Mouse (Mus musculus) heart, postnatal 4 days (tissue): ENCODE measurements around the gene Gm28048. TPM values are rescaled to one million over a fixed set of nuclear protein-coding genes. Genes with fewer than 3 reads are reported as not detected.

ENCODE experiments used
- DNase-seq: peaks from one replicate; pipeline ENCODE4 v3.0.0; 2021
- total RNA-seq, 2 experiments: library from RNA; stranded (reverse); gene quantifications; 2 replicates each; pipeline ENCODE4 v1.2.3; 2021

Gene Gm28048
- total RNA-seq, 2 experiments from 2014 or later: 7.6 to 8.1 TPM

- DNase-seq: no peak
Measured at GRCm38 (mm10) chr11:22792149-22792548, 189.7 kb downstream of the Gm28048 start.

GRCm38 (mm10) chr11:22791726-22792125 is 190.2 kb downstream of the Gm28048 start:
- DNase-seq: no peak

- no peak for DNase-seq
Measured at GRCm38 (mm10) chr11:22787833-22788232, 194.1 kb downstream of the Gm28048 start.

Other genes starting within 250 kb of the Gm28048 start
- 1 to 10 TPM; 7.4 to 8.1 TPM for gene B3gnt2, start 121.1 kb downstream of the Gm28048 start, total RNA-seq
- gene Zrsr1, start 10.1 kb downstream of the Gm28048 start, total RNA-seq: 1 to 10 TPM; 8.2 to 8.7 TPM
- 100 to 1,000 TPM; 161 to 186 TPM for gene Commd1, start 292 bp upstream of the Gm28048 start, total RNA-seq
- 100 to 1,000 TPM; 150 to 156 TPM for gene Cct4, start 8.4 kb upstream of the Gm28048 start, total RNA-seq
- 1 to 10 TPM; 1.7 to 2.0 TPM for gene Fam161a, start 25.4 kb upstream of the Gm28048 start, total RNA-seq